Mouse (Mus musculus) limb, embryonic 15.5 days (tissue): ENCODE results near the gene Gm3476. TPM values are rescaled to one million over a fixed set of nuclear protein-coding genes. Genes with fewer than 3 reads are reported as not detected.
A peak's percentile ranks its signal among the peaks of the same experiment; 100 is the strongest.
"Not testable (repeated sequence)": the region's sequence is repeated elsewhere in the genome, so short reads cannot be mapped to it uniquely, and the experiment has no call there.

Experiments used
- ATAC-seq: fragments of 200-750 bp; cut with Nextera tagmentation; 2 replicates; pipeline ENCODE4 v1.8.0; 2017; ENCODE audit warnings: low read depth, moderate TSS enrichment; ENCODE audit not compliant: insufficient number of reproducible peaks, low FRiP score, low TSS enrichment
- H3K27ac ChIP-seq: fragments of 300-500 bp; sonication (generic); 2 replicates; pipeline ENCODE4 v1.5.1; 2015; ENCODE audit warnings: moderate library complexity, mild to moderate bottlenecking, inconsistent platforms
- H3K27me3 ChIP-seq: fragments of 300-500 bp; sonication (generic); 2 replicates; pipeline ENCODE4 v1.6.1; 2015; ENCODE audit warnings: inconsistent platforms
- H3K36me3 ChIP-seq: fragments of 300-500 bp; sonication (generic); 2 replicates; pipeline ENCODE4 v1.6.1; 2015; ENCODE audit warnings: inconsistent platforms
- H3K4me1 ChIP-seq: fragments of 300-500 bp; sonication (generic); 2 replicates; pipeline ENCODE4 v1.6.1; 2015; ENCODE audit warnings: inconsistent platforms
- H3K4me2 ChIP-seq: fragments of 300-500 bp; sonication (generic); 2 replicates; pipeline ENCODE4 v1.6.1; 2015; ENCODE audit warnings: mild to moderate bottlenecking, inconsistent platforms
- H3K4me3 ChIP-seq: fragments of 300-500 bp; sonication (generic); 2 replicates; pipeline ENCODE4 v1.5.1; 2015; ENCODE audit warnings: mild to moderate bottlenecking, inconsistent platforms
- H3K9ac ChIP-seq: fragments of 300-500 bp; sonication (generic); 2 replicates; pipeline ENCODE4 v1.6.1; 2015; ENCODE audit warnings: inconsistent platforms
- H3K9me3 ChIP-seq: fragments of 300-500 bp; sonication (generic); 2 replicates; pipeline ENCODE4 v1.6.1; 2016; ENCODE audit warnings: inconsistent platforms
- WGBS: fragments of 180-500 bp; shearing (Covaris S2); methylation state at CpG from one replicate; pipeline ENCODE4 v1.1.7; 2015; 5-methylcytosine and 5-hydroxymethylcytosine counted together
- polyA plus RNA-seq: library from polyadenylated mRNA; unstranded; fragments of >200 nt; fragmentation: Nextera tagmentation; extraction: Ambion mirVana; gene quantifications from 2 replicates; pipeline ENCODE4 v1.2.1, GENCODE M21; 2015

The Gm3476 gene
- polyA plus RNA-seq: not detected in 2 replicates

DNA sequence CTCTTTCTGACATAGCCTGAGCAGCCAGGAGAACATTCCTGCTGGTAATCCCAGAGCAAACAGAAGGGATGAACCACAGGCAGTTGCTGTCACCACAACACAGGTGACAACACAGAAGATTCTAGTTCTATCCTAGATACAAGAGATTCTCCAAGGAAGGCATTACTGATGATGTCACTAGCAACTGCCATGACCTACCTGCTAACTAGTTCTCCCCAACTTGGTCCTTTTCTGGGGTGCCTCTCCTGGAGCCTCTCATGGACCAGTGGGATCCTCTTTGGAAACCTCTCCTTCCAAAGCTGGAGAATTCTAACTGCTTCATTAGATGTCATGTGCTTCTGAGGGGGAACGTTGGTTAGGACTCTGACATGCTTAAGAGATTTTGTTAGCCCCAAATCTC is at the start of gene Gm3476:
TSS of gene Gm3476 (minus strand) at position 101 of the 400 bp plus-strand sequence.
- not testable (repeated sequence) for H3K9ac ChIP-seq, H3K27ac ChIP-seq, H3K36me3 ChIP-seq, H3K4me3 ChIP-seq, H3K4me1 ChIP-seq, H3K4me2 ChIP-seq, H3K27me3 ChIP-seq, ATAC-seq, H3K9me3 ChIP-seq
- no CpG with 5 or more reads among the region's 1 CpGs for WGBS

- H3K27ac ChIP-seq, H3K4me2 ChIP-seq, H3K4me1 ChIP-seq, H3K4me3 ChIP-seq, H3K27me3 ChIP-seq, ATAC-seq, H3K36me3 ChIP-seq, H3K9me3 ChIP-seq, H3K9ac ChIP-seq: not testable (repeated sequence)
- 80% methylated on average over 5 of the region's 9 CpGs for WGBS
These were observed 37.9 kb upstream of the Gm3476 start for GRCm38 (mm10) chr14:6163538-6163937.

- H3K9me3 ChIP-seq, H3K9ac ChIP-seq, H3K36me3 ChIP-seq, H3K4me3 ChIP-seq, H3K4me2 ChIP-seq, ATAC-seq, H3K27ac ChIP-seq, H3K4me1 ChIP-seq, H3K27me3 ChIP-seq: not testable (repeated sequence)
- 95% methylated on average over 1 of the region's 1 CpGs for WGBS
These were observed 35.5 kb upstream of the Gm3476 start for GRCm38 (mm10) chr14:6161085-6161484.

DNA sequence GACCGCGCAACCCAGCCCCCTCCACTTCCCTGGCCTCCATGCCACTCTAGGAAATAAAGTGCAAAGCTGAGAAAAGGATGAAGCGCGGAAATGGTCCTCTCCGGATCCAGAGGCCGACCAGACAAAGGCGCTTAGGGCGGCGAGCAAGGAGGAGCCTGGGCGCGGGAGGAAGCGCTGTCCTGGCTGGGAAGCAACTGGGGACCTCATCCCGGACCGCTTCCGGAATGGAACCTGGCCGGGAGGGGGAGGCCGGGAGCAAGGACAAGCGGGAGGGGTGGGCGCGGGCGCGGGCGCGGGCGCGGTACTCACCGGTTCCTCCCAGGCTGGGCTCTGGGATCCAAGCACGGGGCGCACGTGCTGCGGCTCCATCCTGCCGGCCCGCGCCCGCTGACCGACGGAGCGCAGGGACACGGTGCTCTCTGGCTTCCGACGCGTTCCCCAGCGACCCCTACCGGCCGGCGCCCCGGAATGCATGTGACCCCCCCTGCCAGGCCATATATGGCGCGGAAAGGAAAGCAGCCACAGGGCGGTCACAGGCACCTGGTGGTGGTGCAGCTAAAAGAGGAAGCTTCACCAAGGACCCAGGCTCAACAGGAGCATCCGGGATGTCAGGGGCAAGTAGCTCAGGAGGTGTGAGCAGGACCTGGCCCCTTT is 17.2 kb downstream of the Gm3476 start, which contains the start of gene Gm3468:
TSS of gene Gm3468 (minus strand) at position 394 of the 654 bp plus-strand sequence.
- not testable (repeated sequence) for H3K27me3 ChIP-seq, ATAC-seq, H3K36me3 ChIP-seq, H3K9ac ChIP-seq, H3K9me3 ChIP-seq, H3K4me1 ChIP-seq, H3K27ac ChIP-seq
- peak within 1 kb of the TSS; percentile 39 for H3K4me3 ChIP-seq
- H3K4me2 ChIP-seq: peak within 1 kb of the TSS; percentile 47
- WGBS: under 1% methylated on average over 44 of the region's 51 CpGs

DNA sequence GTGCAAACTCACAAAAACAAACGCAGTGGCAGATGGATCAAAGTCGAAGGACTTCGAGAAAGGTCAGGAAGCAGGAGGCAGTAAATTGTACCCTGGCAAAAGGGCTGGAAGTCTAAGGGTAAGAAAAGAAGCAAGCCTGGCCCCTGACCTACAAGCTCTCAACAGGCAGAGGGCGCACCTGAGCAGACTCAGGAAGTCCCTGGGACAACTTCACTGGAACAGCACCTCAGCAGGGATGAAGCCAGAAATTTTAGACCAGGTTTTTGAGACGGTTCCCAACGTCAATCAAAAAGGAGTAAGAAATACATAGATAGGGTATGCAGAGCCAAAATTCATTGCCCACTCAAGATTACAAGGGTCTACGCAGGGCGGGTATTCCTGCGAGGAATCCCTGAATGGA is 18.1 kb downstream of the Gm3476 start:
- H3K9ac ChIP-seq, H3K4me1 ChIP-seq, ATAC-seq, H3K27me3 ChIP-seq, H3K9me3 ChIP-seq, H3K36me3 ChIP-seq, H3K27ac ChIP-seq: not testable (repeated sequence)
- Histone ChIP-seq H3K4me3 (peak overlapping the region; percentile 39), H3K4me2 (peak overlapping the region; percentile 47)
- 3% methylated on average over 9 of the region's 9 CpGs for WGBS

DNA sequence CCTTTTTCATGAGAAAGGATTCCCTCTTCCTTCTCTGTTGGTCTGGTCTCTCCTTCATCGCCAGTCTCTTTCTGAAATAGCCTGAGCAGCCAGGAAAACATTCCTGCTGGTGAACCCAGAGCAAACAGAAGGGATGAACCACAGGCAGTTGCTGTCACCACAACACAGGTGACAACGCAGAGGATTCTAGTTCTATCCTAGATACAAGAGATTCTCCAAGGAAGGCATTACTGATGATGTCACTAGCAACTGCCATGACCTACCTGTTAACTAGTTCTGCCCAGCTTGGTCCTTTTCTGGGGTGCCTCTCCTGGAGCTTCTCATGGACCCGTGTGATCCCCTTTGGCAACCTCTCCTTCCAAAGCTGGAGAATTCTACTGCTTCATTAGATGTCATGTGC is 31.8 kb downstream of the Gm3476 start, which contains the start of gene Gm8206:
TSS of gene Gm8206 (minus strand) at position 101 of the 400 bp plus-strand sequence.
- H3K4me1 ChIP-seq, ATAC-seq, H3K4me3 ChIP-seq, H3K36me3 ChIP-seq, H3K9ac ChIP-seq, H3K9me3 ChIP-seq, H3K27ac ChIP-seq, H3K4me2 ChIP-seq, H3K27me3 ChIP-seq: not testable (repeated sequence)
- WGBS: 94% methylated on average over 2 of the region's 3 CpGs

- not testable (repeated sequence) for H3K36me3 ChIP-seq, H3K27ac ChIP-seq, H3K4me3 ChIP-seq, H3K4me1 ChIP-seq, ATAC-seq, H3K9me3 ChIP-seq, H3K9ac ChIP-seq, H3K4me2 ChIP-seq, H3K27me3 ChIP-seq
- WGBS: 72% methylated on average over 4 of the region's 4 CpGs
These were observed 67.4 kb downstream of the Gm3476 start, which contains the start of gene Gm6337 for GRCm38 (mm10) chr14:6058167-6058566. Gene Gm6337 (minus strand): TSS chr14:6058267.

Other genes with a start within 250 kb of the Gm3476 start
- gene Gm8237, start 245.4 kb downstream of the Gm3476 start, polyA plus RNA-seq: 0.29 and 0.37 TPM in 2 replicates
- 0.29 and 0.35 TPM in 2 replicates for gene Gm3248, start 164.1 kb downstream of the Gm3476 start, polyA plus RNA-seq
- not detected in 2 replicates for gene Gm3453, start 146.7 kb downstream of the Gm3476 start, polyA plus RNA-seq
- gene Gm6337, start 67.5 kb downstream of the Gm3476 start, polyA plus RNA-seq: not detected in 2 replicates
- gene Gm8206, start 31.9 kb downstream of the Gm3476 start, polyA plus RNA-seq: 1.7 and 1.9 TPM in 2 replicates
- 1.3 and 1.4 TPM in 2 replicates for gene Gm3468, start 17.1 kb downstream of the Gm3476 start, polyA plus RNA-seq
- gene Gm21560, start 93.5 kb upstream of the Gm3476 start, polyA plus RNA-seq: not detected in 2 replicates
- gene Gm3411, start 161.4 kb upstream of the Gm3476 start, polyA plus RNA-seq: 0.62 and 0.78 TPM in 2 replicates
- not detected in 2 replicates for gene Gm21103, start 179.0 kb upstream of the Gm3476 start, polyA plus RNA-seq
- gene Gm3618, start 217.9 kb upstream of the Gm3476 start, polyA plus RNA-seq: not detected in 2 replicates